Mouse (Mus musculus): ENCODE measurements around the gene Glyctk. TPM values are rescaled to one million over a fixed set of nuclear protein-coding genes. Genes with fewer than 3 reads are reported as not detected.

Glyctk gene
- total RNA-seq, 1 experiment = 3.2 TPM

DNA sequence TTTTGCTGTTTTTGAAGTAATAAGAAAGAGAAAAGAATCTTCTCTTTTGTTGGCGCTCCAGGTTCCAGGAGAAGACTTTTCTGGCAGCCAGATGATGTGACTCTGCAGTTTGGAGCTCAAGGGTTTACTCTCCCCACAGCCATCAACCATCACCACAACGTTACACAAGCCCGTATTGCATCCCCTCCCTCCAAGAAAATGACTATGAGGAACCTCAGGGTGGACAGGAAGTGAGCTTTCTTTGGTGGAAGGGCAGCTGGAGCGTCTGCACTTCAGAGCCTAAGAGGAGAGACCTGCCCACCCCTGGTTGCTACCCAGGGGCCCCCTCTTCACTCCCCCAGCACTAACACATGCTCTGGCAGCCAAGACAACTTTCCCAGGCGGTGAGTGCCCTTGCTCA lies 10.7 kb downstream of the Glyctk start:
- in situ Hi-C loops (cut with MboI; ENCODE audit: low sequenced_read_pairs in 2 of 2, unreplicated experiment in 2 of 2) = no loop called here
- H3K27ac ChIP-seq (ENCODE audit: insufficient read depth, low read depth, low read length, poor library complexity, severe bottlenecking) = no peak overlapping the region
- H3K4me3 ChIP-seq (ENCODE audit: insufficient read depth in 1 of 2, low read depth in 1 of 2, low read length in 2 of 2, poor library complexity in 1 of 2, severe bottlenecking in 1 of 2) = no peak overlapping the region

DNA sequence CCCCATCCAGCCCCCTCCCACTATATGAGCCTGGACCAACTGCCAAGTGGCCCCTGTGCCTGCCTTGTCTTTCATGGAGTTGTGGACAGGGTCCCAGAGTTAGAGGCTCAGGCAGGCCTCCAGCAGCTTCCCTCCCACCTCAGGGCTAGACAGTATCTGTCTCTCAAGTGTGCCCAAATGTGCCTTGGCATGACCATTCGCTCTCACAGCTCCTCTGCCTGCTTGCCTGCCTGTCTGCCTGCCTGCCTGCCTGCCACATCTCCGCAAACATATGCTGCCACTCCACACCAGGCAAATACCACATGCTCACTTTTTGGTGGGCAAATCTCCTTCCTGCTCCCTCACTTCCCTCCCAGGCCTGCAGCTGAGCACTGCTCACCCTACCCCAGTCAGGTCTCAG lies 12.4 kb downstream of the Glyctk start:
- no peaks in the 10 kb centered on the region for H3K9me3 ChIP-seq (ENCODE audit: control insufficient read depth, insufficient read depth, low read depth, low read length)
- no peaks in the 10 kb centered on the region for H3K36me3 ChIP-seq (ENCODE audit: control insufficient read depth, insufficient read depth, low read length, poor library complexity, severe bottlenecking)
- DNase-seq (ENCODE audit: low read depth, low spot score) = no peak
- H3K4me1 ChIP-seq (ENCODE audit: control insufficient read depth in 2 of 2, insufficient read depth in 2 of 2, low read length in 2 of 2, poor library complexity in 1 of 2) = peaks cover 0 to 19% of the 10 kb centered on the region in 2 experiments; a peak in 2 of 4 replicates
- TF ChIP-seq ZNF384 (IDR thresholded peaks at IDR 0.05; ENCODE audit: low read depth, low read length) (no peak), CHD2 (IDR thresholded peaks at IDR 0.05; ENCODE audit: low read depth, low read length) (no peak), MAFK (IDR thresholded peaks at IDR 0.05; ENCODE audit: insufficient read depth, low read depth, low read length) (no peak), ZC3H11A (IDR thresholded peaks at IDR 0.05; ENCODE audit: borderline replicate concordance, low read depth, low read length) (no peak), HCFC1 (IDR thresholded peaks at IDR 0.05; ENCODE audit: borderline replicate concordance, insufficient read depth, low read length) (no peak)
- in situ Hi-C loops (cut with MboI; ENCODE audit: low sequenced_read_pairs in 2 of 2, unreplicated experiment in 2 of 2) = no loop called here
- H3K27ac ChIP-seq (ENCODE audit: insufficient read depth, low read depth, low read length, poor library complexity, severe bottlenecking) = no peak overlapping the region
- no peak overlapping the region for H3K4me3 ChIP-seq (ENCODE audit: insufficient read depth in 1 of 2, low read depth in 1 of 2, low read length in 2 of 2, poor library complexity in 1 of 2, severe bottlenecking in 1 of 2)
- no peak overlapping the region for H3K9ac ChIP-seq (ENCODE audit: insufficient read depth, low read depth, low read length, poor library complexity, severe bottlenecking)

More for the DNA sequence above, 10.7 kb downstream of the Glyctk start:
- DNase-seq (ENCODE audit: low read depth, low spot score) = no peak
- H3K9me3 ChIP-seq (ENCODE audit: control insufficient read depth, insufficient read depth, low read depth, low read length) = no peaks in the 10 kb centered on the region
- H3K4me1 ChIP-seq (ENCODE audit: control insufficient read depth in 2 of 2, insufficient read depth in 2 of 2, low read length in 2 of 2, poor library complexity in 1 of 2) = peaks cover 0 to 19% of the 10 kb centered on the region in 2 experiments; a peak in 2 of 4 replicates
- no peaks in the 10 kb centered on the region for H3K36me3 ChIP-seq (ENCODE audit: control insufficient read depth, insufficient read depth, low read length, poor library complexity, severe bottlenecking)
- no peak overlapping the region for H3K9ac ChIP-seq (ENCODE audit: insufficient read depth, low read depth, low read length, poor library complexity, severe bottlenecking)
- no peak for TF ChIP-seq ZC3H11A (IDR thresholded peaks at IDR 0.05; ENCODE audit: borderline replicate concordance, low read depth, low read length)
- TF ChIP-seq CHD2 (IDR thresholded peaks at IDR 0.05; ENCODE audit: low read depth, low read length) = no peak
- no peak for TF ChIP-seq HCFC1 (IDR thresholded peaks at IDR 0.05; ENCODE audit: borderline replicate concordance, insufficient read depth, low read length)
- TF ChIP-seq MAFK (IDR thresholded peaks at IDR 0.05; ENCODE audit: insufficient read depth, low read depth, low read length) = no peak
- TF ChIP-seq ZNF384 (IDR thresholded peaks at IDR 0.05; ENCODE audit: low read depth, low read length) = no peak

DNA sequence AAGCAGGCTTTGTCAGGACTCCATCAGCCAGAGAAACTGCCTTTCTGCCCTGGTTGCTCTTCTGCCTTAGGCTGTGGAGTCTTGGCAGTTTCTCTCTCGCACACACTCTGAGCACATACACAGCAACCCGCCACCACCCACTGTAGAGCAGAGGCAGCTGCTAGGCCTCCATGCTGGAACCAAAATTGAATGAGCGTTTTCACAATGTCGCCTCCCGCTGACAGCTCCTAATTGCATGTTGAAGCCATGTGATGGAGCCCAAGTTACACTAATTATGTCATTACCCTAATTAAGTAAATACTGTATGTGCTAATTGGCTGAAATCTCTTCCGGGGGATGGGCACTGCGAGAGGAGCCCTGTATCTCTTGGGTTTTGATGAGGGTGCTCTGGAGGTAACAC lies 13.8 kb downstream of the Glyctk start:
- Histone ChIP-seq H3K9ac (ENCODE audit: insufficient read depth, low read depth, low read length, poor library complexity, severe bottlenecking) (no peak overlapping the region), H3K36me3 (ENCODE audit: control insufficient read depth, insufficient read depth, low read length, poor library complexity, severe bottlenecking) (no peaks in the 10 kb centered on the region), H3K9me3 (ENCODE audit: control insufficient read depth, insufficient read depth, low read depth, low read length) (no peaks in the 10 kb centered on the region), H3K27ac (ENCODE audit: insufficient read depth, low read depth, low read length, poor library complexity, severe bottlenecking) (no peak overlapping the region), H3K4me3 (ENCODE audit: insufficient read depth in 1 of 2, low read depth in 1 of 2, low read length in 2 of 2, poor library complexity in 1 of 2, severe bottlenecking in 1 of 2) (no peak overlapping the region), H3K4me1 (ENCODE audit: control insufficient read depth in 2 of 2, insufficient read depth in 2 of 2, low read length in 2 of 2, poor library complexity in 1 of 2) (peaks cover 0 to 15% of the 10 kb centered on the region in 2 experiments; a peak in 2 of 4 replicates)
- no peak for DNase-seq (ENCODE audit: low read depth, low spot score)
- in situ Hi-C loops (cut with MboI; ENCODE audit: low sequenced_read_pairs in 2 of 2, unreplicated experiment in 2 of 2) = no loop called here
- TF ChIP-seq CHD2 (IDR thresholded peaks at IDR 0.05; ENCODE audit: low read depth, low read length) (no peak), MAFK (IDR thresholded peaks at IDR 0.05; ENCODE audit: insufficient read depth, low read depth, low read length) (no peak), ZC3H11A (IDR thresholded peaks at IDR 0.05; ENCODE audit: borderline replicate concordance, low read depth, low read length) (no peak), ZNF384 (IDR thresholded peaks at IDR 0.05; ENCODE audit: low read depth, low read length) (no peak)

- Histone ChIP-seq H3K4me1 (ENCODE audit: control insufficient read depth in 2 of 2, insufficient read depth in 2 of 2, low read length in 2 of 2, poor library complexity in 1 of 2) (no peaks in the 10 kb centered on the region), H3K27ac (ENCODE audit: insufficient read depth, low read depth, low read length, poor library complexity, severe bottlenecking) (no peak overlapping the region), H3K9me3 (ENCODE audit: control insufficient read depth, insufficient read depth, low read depth, low read length) (no peaks in the 10 kb centered on the region), H3K36me3 (ENCODE audit: control insufficient read depth, insufficient read depth, low read length, poor library complexity, severe bottlenecking) (no peaks in the 10 kb centered on the region), H3K4me3 (ENCODE audit: insufficient read depth in 1 of 2, low read depth in 1 of 2, low read length in 2 of 2, poor library complexity in 1 of 2, severe bottlenecking in 1 of 2) (no peak overlapping the region), H3K9ac (ENCODE audit: insufficient read depth, low read depth, low read length, poor library complexity, severe bottlenecking) (no peak overlapping the region)
- no peak for DNase-seq (ENCODE audit: low read depth, low spot score)
- in situ Hi-C loops (cut with MboI; ENCODE audit: low sequenced_read_pairs in 2 of 2, unreplicated experiment in 2 of 2) = no loop called here
- TF ChIP-seq HCFC1 (IDR thresholded peaks at IDR 0.05; ENCODE audit: borderline replicate concordance, insufficient read depth, low read length) = no peak
Observed at GRCm38 (mm10) chr9:106141955-106142354, 16.0 kb downstream of the Glyctk start.

DNA sequence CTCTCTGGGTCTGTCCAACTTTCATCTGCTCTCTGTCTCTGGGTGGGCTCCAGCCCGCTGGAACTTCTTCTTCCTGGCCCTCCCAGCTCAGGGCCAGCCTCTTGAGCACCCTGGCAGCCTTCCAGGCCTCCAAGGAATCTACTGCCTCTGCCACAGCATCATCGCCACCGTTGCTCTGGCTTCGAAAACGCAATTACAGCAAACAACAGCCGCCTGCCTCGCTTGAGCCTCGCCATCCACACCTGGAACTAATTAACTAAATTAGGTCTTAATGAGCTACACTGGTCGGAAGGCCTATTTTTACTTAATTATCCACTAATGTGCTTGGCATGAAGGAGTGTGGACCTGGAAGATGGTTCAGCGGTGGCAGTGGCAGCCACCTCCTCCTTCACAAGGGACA lies 18.2 kb downstream of the Glyctk start:
- no peaks in the 10 kb centered on the region for H3K9me3 ChIP-seq (ENCODE audit: control insufficient read depth, insufficient read depth, low read depth, low read length)
- H3K4me1 ChIP-seq (ENCODE audit: control insufficient read depth in 2 of 2, insufficient read depth in 2 of 2, low read length in 2 of 2, poor library complexity in 1 of 2) = no peaks in the 10 kb centered on the region
- H3K36me3 ChIP-seq (ENCODE audit: control insufficient read depth, insufficient read depth, low read length, poor library complexity, severe bottlenecking) = no peaks in the 10 kb centered on the region
- in situ Hi-C loops (cut with MboI; ENCODE audit: low sequenced_read_pairs in 2 of 2, unreplicated experiment in 2 of 2) = no loop called here
- H3K9ac ChIP-seq (ENCODE audit: insufficient read depth, low read depth, low read length, poor library complexity, severe bottlenecking) = no peak overlapping the region
- H3K4me3 ChIP-seq (ENCODE audit: insufficient read depth in 1 of 2, low read depth in 1 of 2, low read length in 2 of 2, poor library complexity in 1 of 2, severe bottlenecking in 1 of 2) = no peak overlapping the region
- TF ChIP-seq MAFK (IDR thresholded peaks at IDR 0.05; ENCODE audit: insufficient read depth, low read depth, low read length) = no peak
- no peak for TF ChIP-seq ZC3H11A (IDR thresholded peaks at IDR 0.05; ENCODE audit: borderline replicate concordance, low read depth, low read length)
- DNase-seq (ENCODE audit: low read depth, low spot score) = no peak
- H3K27ac ChIP-seq (ENCODE audit: insufficient read depth, low read depth, low read length, poor library complexity, severe bottlenecking) = no peak overlapping the region

Measured in ES-E14 (cell line).